Mouse (Mus musculus) megakaryocyte, embryonic 14.5 days (primary cell): Measurements from ENCODE around the gene Slco1c1.

Experiments
- FLI1 ChIP-seq: IDR thresholded peaks from 2 replicates; pipeline ENCODE4 v1.6.1; 2012; ENCODE audit warnings: low read length, inconsistent platforms, mixed read lengths
- GATA1 ChIP-seq: IDR thresholded peaks from 3 replicates; pipeline ENCODE4 v1.6.1; 2012; ENCODE audit warnings: mixed read lengths, low read length, inconsistent platforms, borderline replicate concordance

- TF ChIP-seq GATA1, result no peak
- TF ChIP-seq FLI1, result no peak
Observed at GRCm38 (mm10) chr6:141615348-141615747, 91.2 kb downstream of the Slco1c1 start.
